ENCODE assay signal across 8 mouse cellular contexts in the genomic region with DNA sequence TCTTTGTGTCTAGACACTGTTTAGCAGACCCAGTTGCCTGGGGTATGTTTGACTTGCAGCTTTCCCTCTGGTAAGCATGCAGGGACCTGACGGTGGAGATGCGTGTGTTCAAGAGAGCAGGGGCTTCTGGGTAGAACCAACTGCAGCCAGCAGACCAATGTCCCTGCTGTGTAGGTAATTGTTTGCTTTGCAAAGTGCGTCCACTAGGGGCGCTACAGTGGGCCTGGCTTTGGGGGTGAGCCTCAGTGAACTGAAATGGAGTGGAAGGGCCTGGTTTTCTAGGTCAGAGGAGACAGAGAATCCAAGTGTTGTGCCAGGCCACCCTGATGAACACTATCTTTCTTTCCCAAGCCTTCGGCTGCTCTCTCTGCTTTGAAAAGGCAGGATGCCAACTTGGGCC.
DNase-seq lines count a peak whose midpoint lies in the region; ATAC-seq and TF ChIP-seq lines count a peak whose summit lies in the region.

No protein-coding gene starts in this region.

- no peaks in the 10 kb centered on the region for H3K27me3 ChIP-seq in hindbrain, embryonic 15.5 days

- TF ChIP-seq CTCF in left cerebral cortex, adult 2 months (IDR thresholded peaks at IDR 0.05) = peak; percentile 66

- H3K9me3 ChIP-seq in hindbrain, embryonic 15.5 days = no peaks in the 10 kb centered on the region

- no peaks in the 10 kb centered on the region for H3K36me3 ChIP-seq in hindbrain, embryonic 15.5 days

- no peak for ATAC-seq in hindbrain, embryonic 15.5 days (ENCODE audit: low FRiP score, low read depth)

- WGBS in hindbrain, embryonic 15.5 days = 38% methylated on average over 5 of the region's 5 CpGs

- DNase-seq in left cerebral cortex, adult 2 months (ENCODE audit: extremely low spot score in 1 of 2, low spot score in 2 of 2) = no peak
- no peak for DNase-seq in left cerebral cortex, adult 18-20 months (ENCODE audit: low spot score in 2 of 2)
- DNase-seq in WW6 (ENCODE audit: low read depth, low spot score) = peak; percentile 53
- peak; percentile 32 to 37 for DNase-seq in cerebellum, postnatal 36 days
- DNase-seq in frontal cortex, postnatal 14 days (ENCODE audit: low spot score in 2 of 2) = no peak
- no peak for DNase-seq in spleen, postnatal 36 days (ENCODE audit: low spot score in 2 of 2)
- DNase-seq in natural killer cell, adult 2 months (ENCODE audit: low spot score in 2 of 2) = no peak

- intact Hi-C loops in left cerebral cortex, adult 2 months (cut with DNase I) = loop anchor here (2.0 to 5.0 kb wide), 3 partner anchors 103 to 163 kb away; a partner anchor contains a TSS

- H3K9ac ChIP-seq in hindbrain, embryonic 15.5 days = no peak overlapping the region

- H3K4me1 ChIP-seq in hindbrain, embryonic 15.5 days (replicated peaks) = peaks cover 56% of the 10 kb centered on the region

- peak overlapping the region; percentile 70 for H3K27ac ChIP-seq in left cerebral cortex, adult 2 months
- H3K27ac ChIP-seq in hindbrain, embryonic 15.5 days (replicated peaks) = peak overlapping the region; percentile 60

- no peak overlapping the region for H3K4me2 ChIP-seq in hindbrain, embryonic 15.5 days

- H3K4me3 ChIP-seq in left cerebral cortex, adult 2 months = no peak overlapping the region
- H3K4me3 ChIP-seq in hindbrain, embryonic 15.5 days = no peak overlapping the region

Comparison
In these comparisons a context has a peak if more than half of its experiments do, and no peak if none do; other contexts are left out.
1. DNase-seq: peak in WW6 (single experiment) and cerebellum, postnatal 36 days (2 of 2); none in left cerebral cortex, adult 2 months (0 of 2), left cerebral cortex, adult 18-20 months (0 of 2), frontal cortex, postnatal 14 days (0 of 2), spleen, postnatal 36 days (0 of 2) and natural killer cell, adult 2 months (0 of 2).